Mouse (Mus musculus): ENCODE results near the gene Terb1. TPM values are rescaled to one million over a fixed set of nuclear protein-coding genes. Genes with fewer than 3 reads are reported as not detected.

The Terb1 gene
- polyA plus RNA-seq, 1 experiment from 2014 or later: 0.16 TPM

DNA sequence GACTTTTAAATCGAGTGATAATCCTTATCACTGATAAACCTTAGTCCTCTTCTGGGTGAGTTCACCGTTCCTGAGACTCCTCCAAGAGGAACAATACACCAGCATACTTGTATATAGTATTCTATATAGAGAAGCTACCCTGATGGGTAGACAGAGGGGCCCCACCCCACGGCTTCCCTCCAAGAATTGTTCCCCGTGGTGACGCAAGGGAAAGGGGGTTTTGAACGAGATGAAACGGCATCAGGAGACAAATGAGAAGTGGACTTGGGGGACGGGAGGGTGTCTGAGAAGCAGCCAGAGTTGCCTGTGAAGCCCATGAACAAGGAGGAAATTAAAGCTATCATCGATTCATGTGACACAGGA lies 25.1 kb upstream of the Terb1 start:
- ATAC-seq: peak; percentile 21; the same call in 1 of the 2 replicates
- Histone ChIP-seq H3K4me2 (replicated peaks; ENCODE audit: low read depth) (peak overlapping the region; percentile 84), H3K9me3 (ENCODE audit: control insufficient read depth) (no peaks in the 10 kb centered on the region), H3K27me3 (replicated peaks; ENCODE audit: control insufficient read depth, insufficient read depth, low read length) (0 out of 2 replicates have a peak, but pooled peaks cover 4% of the 10 kb centered on the region), H3K27ac (ENCODE audit: low read depth, low read length) (no peak overlapping the region), H3K4me3 (ENCODE audit: low read depth, low read length) (peak overlapping the region; percentile 64), H3K4me1 (replicated peaks; ENCODE audit: control insufficient read depth, insufficient read depth, low read length) (no peaks in the 10 kb centered on the region), H3K36me3 (ENCODE audit: control insufficient read depth, insufficient read depth) (peaks cover 4% of the 10 kb centered on the region; the same call in 1 of the 2 replicates), H3K9ac (ENCODE audit: low read depth, low read length) (peak overlapping the region; percentile 90; the same call in 1 of the 2 replicates)
- 5% methylated on average over 9 of the region's 9 CpGs for WGBS
- TF ChIP-seq CTCF (IDR thresholded peaks at IDR 0.05; ENCODE audit: low read depth): no peak

DNA sequence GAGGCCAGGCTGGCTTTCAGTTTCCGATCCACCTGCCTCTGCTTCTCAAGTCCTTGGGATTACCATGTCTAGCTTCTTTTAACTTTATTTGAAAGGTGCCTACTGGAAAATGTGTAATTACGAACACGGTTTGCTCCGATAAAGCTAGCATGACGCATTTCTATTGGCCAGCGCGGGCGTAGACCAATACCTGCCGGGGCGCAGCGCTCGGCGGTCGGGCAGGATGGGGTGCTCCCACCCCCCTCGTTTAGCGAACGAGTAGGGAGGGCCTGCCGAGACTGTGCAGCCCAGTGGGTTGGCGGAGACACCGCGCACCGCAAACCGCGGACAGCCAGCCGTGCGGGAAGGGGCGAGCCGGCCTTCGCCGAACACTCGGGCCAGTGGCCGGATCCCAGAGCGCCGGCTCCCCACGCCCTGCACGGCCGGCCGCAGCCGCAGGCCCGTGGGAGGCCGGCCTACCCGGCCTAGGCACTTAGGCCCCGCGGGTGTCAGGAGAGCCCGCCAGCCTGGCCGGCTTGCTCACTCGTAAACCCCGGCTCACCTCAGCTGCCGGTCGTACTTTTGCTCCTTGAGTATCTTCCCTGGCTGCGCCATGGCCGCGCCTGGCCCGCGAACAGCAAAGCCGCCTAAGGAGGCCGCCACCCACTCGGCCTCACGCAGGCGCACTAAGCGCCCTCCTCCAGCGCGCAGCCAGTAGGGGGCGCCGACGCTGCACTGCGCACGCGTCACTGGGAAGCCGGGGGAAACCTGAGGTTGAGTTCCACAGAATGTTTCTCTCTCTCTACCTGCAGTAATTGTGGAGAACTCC lies 24.5 kb upstream of the Terb1 start, which contains the start of the genes Nae1 and Car7:
Nae1 (minus strand) TSS at position 667 of the 808 bp plus-strand sequence.
Car7 (plus strand) TSS at position 719 of the 808 bp plus-strand sequence.
- Histone ChIP-seq H3K27ac (ENCODE audit: low read depth, low read length) (peak within 1 kb of the TSS; percentile 80), H3K9ac (ENCODE audit: low read depth, low read length) (peak within 1 kb of the TSS; percentile 90), H3K4me2 (replicated peaks; ENCODE audit: low read depth) (peak within 1 kb of the TSS; percentile 84), H3K36me3 (ENCODE audit: control insufficient read depth, insufficient read depth) (peaks cover 8% of the 10 kb centered on the region; the same call in 1 of the 2 replicates), H3K4me1 (replicated peaks; ENCODE audit: control insufficient read depth, insufficient read depth, low read length) (no peaks in the 10 kb centered on the region), H3K4me3 (ENCODE audit: low read depth, low read length) (peak within 1 kb of the TSS; percentile 64), H3K27me3 (replicated peaks; ENCODE audit: control insufficient read depth, insufficient read depth, low read length) (0 out of 2 replicates have a peak, but pooled peaks cover 4% of the 10 kb centered on the region), H3K9me3 (ENCODE audit: control insufficient read depth) (no peaks in the 10 kb centered on the region)
- peak; percentile 93 for ATAC-seq
- under 1% methylated on average over 68 of the region's 70 CpGs for WGBS
- peak; percentile 99 for TF ChIP-seq CTCF (IDR thresholded peaks at IDR 0.05; ENCODE audit: low read depth)

- no peak for TF ChIP-seq CTCF (IDR thresholded peaks at IDR 0.05; ENCODE audit: low read depth)
- Histone ChIP-seq H3K27me3 (replicated peaks; ENCODE audit: control insufficient read depth, insufficient read depth, low read length) (0 out of 2 replicates have a peak, but pooled peaks cover 4% of the 10 kb centered on the region), H3K9me3 (ENCODE audit: control insufficient read depth) (no peaks in the 10 kb centered on the region), H3K4me3 (ENCODE audit: low read depth, low read length) (peak overlapping the region; percentile 64), H3K36me3 (ENCODE audit: control insufficient read depth, insufficient read depth) (peaks cover 8% of the 10 kb centered on the region; the same call in 1 of the 2 replicates), H3K4me1 (replicated peaks; ENCODE audit: control insufficient read depth, insufficient read depth, low read length) (no peaks in the 10 kb centered on the region), H3K27ac (ENCODE audit: low read depth, low read length) (no peak overlapping the region), H3K9ac (ENCODE audit: low read depth, low read length) (peak overlapping the region; percentile 90), H3K4me2 (replicated peaks; ENCODE audit: low read depth) (peak overlapping the region; percentile 84)
- no peak for ATAC-seq
- WGBS: 11% methylated on average over 7 of the region's 7 CpGs
These were observed 23.8 kb upstream of the Terb1 start for GRCm38 (mm10) chr8:104533551-104533950.

- H3K4me2 ChIP-seq (replicated peaks; ENCODE audit: low read depth): no peak overlapping the region
- H3K9me3 ChIP-seq (ENCODE audit: control insufficient read depth): no peaks in the 10 kb centered on the region
- WGBS: 92% methylated on average over 6 of the region's 6 CpGs
- H3K4me3 ChIP-seq (ENCODE audit: low read depth, low read length): no peak overlapping the region
- H3K4me1 ChIP-seq (replicated peaks; ENCODE audit: control insufficient read depth, insufficient read depth, low read length): no peaks in the 10 kb centered on the region
- no peak overlapping the region for H3K9ac ChIP-seq (ENCODE audit: low read depth, low read length)
- H3K27me3 ChIP-seq (replicated peaks; ENCODE audit: control insufficient read depth, insufficient read depth, low read length): no peaks in the 10 kb centered on the region
- ATAC-seq: no peak
- H3K36me3 ChIP-seq (ENCODE audit: control insufficient read depth, insufficient read depth): peaks cover 13% of the 10 kb centered on the region
- no peak overlapping the region for H3K27ac ChIP-seq (ENCODE audit: low read depth, low read length)
- TF ChIP-seq CTCF (IDR thresholded peaks at IDR 0.05; ENCODE audit: low read depth): no peak
These were observed 20.0 kb upstream of the Terb1 start for GRCm38 (mm10) chr8:104529671-104530070.

DNA sequence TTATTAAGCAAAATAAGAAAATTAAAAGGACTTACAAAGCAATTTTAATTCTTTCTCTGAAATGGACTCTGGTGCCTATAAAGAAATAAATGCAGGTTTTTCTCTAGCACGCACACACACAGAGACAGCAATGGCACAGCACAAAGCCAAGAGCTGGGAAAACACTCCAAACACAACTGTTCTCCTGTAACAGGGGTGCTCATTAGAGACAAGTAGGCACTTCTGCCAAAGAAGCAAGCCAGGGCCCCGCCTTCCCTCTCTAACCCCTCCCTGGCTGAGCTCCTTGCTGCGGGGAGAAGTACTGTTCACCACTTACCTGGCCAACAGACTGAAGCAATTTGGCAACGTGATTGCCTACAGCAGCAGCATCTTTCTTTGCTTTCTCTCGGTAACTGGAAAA lies 8.2 kb upstream of the Terb1 start:
- Histone ChIP-seq H3K27me3 (replicated peaks; ENCODE audit: control insufficient read depth, insufficient read depth, low read length) (no peaks in the 10 kb centered on the region), H3K9ac (ENCODE audit: low read depth, low read length) (no peak overlapping the region), H3K9me3 (ENCODE audit: control insufficient read depth) (no peaks in the 10 kb centered on the region), H3K36me3 (ENCODE audit: control insufficient read depth, insufficient read depth) (peaks cover 49% of the 10 kb centered on the region), H3K4me2 (replicated peaks; ENCODE audit: low read depth) (no peak overlapping the region), H3K4me3 (ENCODE audit: low read depth, low read length) (no peak overlapping the region), H3K27ac (ENCODE audit: low read depth, low read length) (no peak overlapping the region), H3K4me1 (replicated peaks; ENCODE audit: control insufficient read depth, insufficient read depth, low read length) (no peaks in the 10 kb centered on the region)
- no peak for TF ChIP-seq CTCF (IDR thresholded peaks at IDR 0.05; ENCODE audit: low read depth)
- ATAC-seq: no peak
- WGBS: 84% methylated on average over 5 of the region's 5 CpGs

DNA sequence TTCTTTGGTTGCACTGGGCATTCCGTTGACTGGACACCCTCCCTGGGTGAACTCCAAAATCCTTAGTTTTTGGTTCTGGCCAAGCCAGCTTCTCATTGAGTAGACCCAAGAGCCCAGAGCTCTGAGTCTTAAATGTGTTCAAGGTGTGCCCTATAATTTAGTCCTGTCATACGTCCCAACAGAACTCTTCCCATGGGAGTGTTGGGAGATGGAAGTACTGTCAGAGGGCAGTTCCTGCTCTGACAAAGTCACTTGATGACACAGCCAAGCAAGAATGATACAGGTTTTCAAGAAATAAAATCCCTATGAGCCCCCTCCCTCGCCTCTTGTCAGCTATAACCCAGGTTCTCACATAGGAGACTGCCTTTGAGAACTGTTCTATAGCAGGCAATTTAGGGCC lies 424 bp upstream of the Terb1 start:
- Histone ChIP-seq H3K9ac (ENCODE audit: low read depth, low read length) (no peak overlapping the region), H3K4me1 (replicated peaks; ENCODE audit: control insufficient read depth, insufficient read depth, low read length) (no peaks in the 10 kb centered on the region; the same call in 1 of the 2 replicates), H3K27ac (ENCODE audit: low read depth, low read length) (no peak overlapping the region), H3K4me2 (replicated peaks; ENCODE audit: low read depth) (peak overlapping the region; percentile 98; the same call in 1 of the 2 replicates), H3K36me3 (ENCODE audit: control insufficient read depth, insufficient read depth) (peaks cover 23% of the 10 kb centered on the region), H3K4me3 (ENCODE audit: low read depth, low read length) (no peak overlapping the region), H3K9me3 (ENCODE audit: control insufficient read depth) (no peaks in the 10 kb centered on the region), H3K27me3 (replicated peaks; ENCODE audit: control insufficient read depth, insufficient read depth, low read length) (no peaks in the 10 kb centered on the region)
- 85% methylated on average over 3 of the region's 3 CpGs for WGBS
- ATAC-seq: no peak
- TF ChIP-seq CTCF (IDR thresholded peaks at IDR 0.05; ENCODE audit: low read depth): no peak
